In genomic region chr16:30013123-30013522, GRCm38 (mm10) we compare ENCODE assay signal across 14 mouse cellular contexts. TPM values are rescaled to one million over a fixed set of nuclear protein-coding genes. Genes with fewer than 3 reads are reported as not detected.
A peak's percentile ranks its signal among the peaks of the same experiment; 100 is the strongest.
DNase-seq lines count a peak whose midpoint lies in the region; ATAC-seq and TF ChIP-seq lines count a peak whose summit lies in the region.
"Had no signal": no experiment of that assay in that cellular context is flagged by ENCODE, and none has a peak within 500 bp of the region (broad histone marks: within the 10 kb centered on the region; RNA-seq: fewer than 3 reads in every experiment).

No protein-coding gene starts in this region.

- no peak overlapping the region for H3K4me3 ChIP-seq in forebrain, embryonic 10.5 days
- H3K4me3 ChIP-seq in forebrain, embryonic 15.5 days, result no peak overlapping the region
- H3K4me3 ChIP-seq in kidney, postnatal 0 days (replicated peaks; ENCODE audit: low read depth, low read length), result no peak overlapping the region
- no peak overlapping the region for H3K4me3 ChIP-seq in liver, postnatal 0 days (ENCODE audit: low read depth, low read length)
- no peak overlapping the region for H3K4me3 ChIP-seq in midbrain, embryonic 11.5 days (ENCODE audit: low read depth, low read length)
- H3K4me3 ChIP-seq: heart, embryonic 12.5 days; left cerebral cortex, adult 2 months; limb, embryonic 15.5 days had no signal

- peaks cover 64% of the 10 kb centered on the region for H3K27me3 ChIP-seq in forebrain, embryonic 10.5 days (ENCODE audit: poor library complexity, severe bottlenecking)
- H3K27me3 ChIP-seq in forebrain, embryonic 15.5 days, result no peaks in the 10 kb centered on the region
- no peaks in the 10 kb centered on the region for H3K27me3 ChIP-seq in kidney, postnatal 0 days (ENCODE audit: insufficient read depth, low read length)
- H3K27me3 ChIP-seq in liver, postnatal 0 days (ENCODE audit: insufficient read depth, low read length), result no peaks in the 10 kb centered on the region
- H3K27me3 ChIP-seq in midbrain, embryonic 11.5 days (ENCODE audit: control insufficient read depth, insufficient read depth, low read length), result peaks cover 11% of the 10 kb centered on the region
- H3K27me3 ChIP-seq: heart, embryonic 12.5 days; limb, embryonic 15.5 days had no signal

- TF ChIP-seq CTCF in kidney, postnatal 0 days (IDR thresholded peaks at IDR 0.05; ENCODE audit: low read depth), result no peak
- no peak for TF ChIP-seq CTCF in liver, postnatal 0 days (IDR thresholded peaks at IDR 0.05; ENCODE audit: low read depth)

- H3K4me2 ChIP-seq in forebrain, embryonic 15.5 days (replicated peaks), result no peak overlapping the region
- H3K4me2 ChIP-seq in kidney, postnatal 0 days (ENCODE audit: low read length), result no peak overlapping the region
- H3K4me2 ChIP-seq in liver, postnatal 0 days (ENCODE audit: low read depth, low read length), result no peak overlapping the region; the same call in 1 of the 2 replicates
- H3K4me2 ChIP-seq in midbrain, embryonic 11.5 days, result no peak overlapping the region
- H3K4me2 ChIP-seq: heart, embryonic 12.5 days; limb, embryonic 15.5 days had no signal

- H3K9me3 ChIP-seq in forebrain, embryonic 10.5 days, result peaks cover 5% of the 10 kb centered on the region
- no peaks in the 10 kb centered on the region for H3K9me3 ChIP-seq in forebrain, embryonic 15.5 days
- H3K9me3 ChIP-seq in kidney, postnatal 0 days (replicated peaks; ENCODE audit: low read length), result no peaks in the 10 kb centered on the region
- no peaks in the 10 kb centered on the region for H3K9me3 ChIP-seq in liver, postnatal 0 days (ENCODE audit: low read length)
- H3K9me3 ChIP-seq in midbrain, embryonic 11.5 days (ENCODE audit: control insufficient read depth, low read length), result no peaks in the 10 kb centered on the region
- H3K9me3 ChIP-seq: heart, embryonic 12.5 days; limb, embryonic 15.5 days had no signal

- H3K9ac ChIP-seq in forebrain, embryonic 15.5 days (replicated peaks), result no peak overlapping the region
- no peak overlapping the region for H3K9ac ChIP-seq in kidney, postnatal 0 days (ENCODE audit: low read depth, low read length)
- no peak overlapping the region for H3K9ac ChIP-seq in liver, postnatal 0 days (replicated peaks)
- H3K9ac ChIP-seq in midbrain, embryonic 11.5 days (ENCODE audit: low read length), result no peak overlapping the region
- H3K9ac ChIP-seq: heart, embryonic 12.5 days; limb, embryonic 15.5 days had no signal

- TF ChIP-seq EP300 in liver, postnatal 0 days (IDR thresholded peaks at IDR 0.05; ENCODE audit: low read depth), result no peak

- DNase-seq in forebrain, embryonic 10.5 days (ENCODE audit: extremely low spot score, low spot score), result no peak
- peak; percentile 37 for DNase-seq in 416B (ENCODE audit: low read depth)
- peak; percentile 62 for DNase-seq in kidney, postnatal 0 days (ENCODE audit: low spot score)
- peak; percentile 61 for DNase-seq in liver, postnatal 0 days
- DNase-seq in left cerebral cortex, postnatal 36 days (ENCODE audit: low spot score in 2 of 2), result no peak
- DNase-seq in left cerebral cortex, postnatal 10 days (ENCODE audit: extremely low spot score in 1 of 2, low spot score in 2 of 2), result no peak
- DNase-seq in midbrain, embryonic 11.5 days (ENCODE audit: low spot score, missing footprints), result no peak
- DNase-seq: cerebellum, postnatal 10 days; gastrocnemius, postnatal 25 days had no signal

- H3K4me1 ChIP-seq in forebrain, embryonic 10.5 days, result peaks cover 43% of the 10 kb centered on the region
- peaks cover 15% of the 10 kb centered on the region for H3K4me1 ChIP-seq in forebrain, embryonic 15.5 days
- peaks cover 18% of the 10 kb centered on the region for H3K4me1 ChIP-seq in kidney, postnatal 0 days (replicated peaks; ENCODE audit: insufficient read depth, low read length)
- H3K4me1 ChIP-seq in liver, postnatal 0 days (ENCODE audit: insufficient read depth), result peaks cover 13% of the 10 kb centered on the region; the same call in 1 of the 2 replicates
- peaks cover 14% of the 10 kb centered on the region for H3K4me1 ChIP-seq in midbrain, embryonic 11.5 days (ENCODE audit: control insufficient read depth, insufficient read depth, low read length)

- WGBS in forebrain, embryonic 10.5 days, result 47% methylated on average over 2 of the region's 2 CpGs
- WGBS in forebrain, embryonic 15.5 days, result 67% methylated on average over 1 of the region's 2 CpGs
- WGBS in kidney, postnatal 0 days, result 32% methylated on average over 2 of the region's 2 CpGs
- 22% methylated on average over 2 of the region's 2 CpGs for WGBS in liver, postnatal 0 days (ENCODE audit: insufficient replicate concordance)
- WGBS in midbrain, embryonic 11.5 days, result 51% methylated on average over 2 of the region's 2 CpGs

- peak overlapping the region; percentile 36 for H3K27ac ChIP-seq in forebrain, embryonic 10.5 days
- H3K27ac ChIP-seq in forebrain, embryonic 15.5 days (replicated peaks), result no peak overlapping the region
- no peak overlapping the region for H3K27ac ChIP-seq in kidney, postnatal 0 days
- peak overlapping the region; percentile 79 for H3K27ac ChIP-seq in liver, postnatal 0 days (ENCODE audit: low read depth)
- H3K27ac ChIP-seq in midbrain, embryonic 11.5 days (ENCODE audit: low read depth, low read length), result no peak overlapping the region
- H3K27ac ChIP-seq: left cerebral cortex, adult 2 months; limb, embryonic 15.5 days; macrophage had no signal

- intact Hi-C loops in left cerebral cortex, postnatal 36 days (cut with DNase I), result no loop called here
- intact Hi-C loops in left cerebral cortex, postnatal 10 days (cut with DNase I), result no loop called here

- no peaks in the 10 kb centered on the region for H3K36me3 ChIP-seq in forebrain, embryonic 10.5 days (replicated peaks)
- H3K36me3 ChIP-seq in forebrain, embryonic 15.5 days, result no peaks in the 10 kb centered on the region
- H3K36me3 ChIP-seq in kidney, postnatal 0 days (ENCODE audit: insufficient read depth, low read length), result no peaks in the 10 kb centered on the region
- H3K36me3 ChIP-seq in liver, postnatal 0 days (replicated peaks; ENCODE audit: insufficient read depth, low read length), result no peaks in the 10 kb centered on the region
- no peaks in the 10 kb centered on the region for H3K36me3 ChIP-seq in midbrain, embryonic 11.5 days (ENCODE audit: control insufficient read depth, insufficient read depth, low read length)
- H3K36me3 ChIP-seq: heart, embryonic 12.5 days; limb, embryonic 15.5 days had no signal

- ATAC-seq in forebrain, embryonic 15.5 days (replicated peaks), result no peak
- no peak for ATAC-seq in kidney, postnatal 0 days (replicated peaks; ENCODE audit: low FRiP score, low read depth)
- peak; percentile 35 for ATAC-seq in liver, postnatal 0 days
- no peak for ATAC-seq in midbrain, embryonic 11.5 days (ENCODE audit: low FRiP score)

RNA-seq across cellular contexts. Expression of gene Hes1, which starts 51.1 kb away (rescaled TPM):
- polyA plus RNA-seq in forebrain, embryonic 10.5 days (2016; fragmentation: Nextera tagmentation; extraction: Ambion mirVana), result 42.5 and 49.0 TPM in 2 replicates
- polyA plus RNA-seq in forebrain, embryonic 15.5 days (2015; fragmentation: Nextera tagmentation; extraction: Ambion mirVana), result 16.4 and 18.8 TPM in 2 replicates
- polyA plus RNA-seq in kidney, postnatal 0 days (2015; fragmentation: Nextera tagmentation; extraction: Ambion mirVana), result 87.1 and 102 TPM in 2 replicates
- polyA plus RNA-seq in liver, postnatal 0 days (2015; fragmentation: Nextera tagmentation; extraction: Ambion mirVana), result 14.3 and 20.1 TPM in 2 replicates
- 10 to 100 TPM; 18.1 to 18.3 TPM for total RNA-seq in left cerebral cortex, postnatal 36 days (2021)
- 10 to 100 TPM; 16.5 to 18.3 TPM for total RNA-seq in left cerebral cortex, postnatal 10 days (2021)
- polyA plus RNA-seq in midbrain, embryonic 11.5 days (2014; fragmentation: Nextera tagmentation; extraction: Ambion mirVana), result 30.4 and 33.6 TPM in 2 replicates
- polyA plus RNA-seq: macrophage had no signal

Comparison
In these comparisons a context has a peak if more than half of its experiments do, and no peak if none do; other contexts are left out.
1. H3K27ac ChIP-seq: peak in forebrain, embryonic 10.5 days (single experiment) and liver, postnatal 0 days (single experiment); none in forebrain, embryonic 15.5 days (single experiment), kidney, postnatal 0 days (single experiment) and midbrain, embryonic 11.5 days (single experiment).
2. DNase-seq: peak in 416B (single experiment), kidney, postnatal 0 days (single experiment) and liver, postnatal 0 days (single experiment); none in forebrain, embryonic 10.5 days (single experiment), left cerebral cortex, postnatal 36 days (0 of 2), left cerebral cortex, postnatal 10 days (0 of 2) and midbrain, embryonic 11.5 days (single experiment).